Mouse (Mus musculus): ENCODE measurements around the gene Trit1. TPM values are rescaled to one million over a fixed set of nuclear protein-coding genes. Genes with fewer than 3 reads are reported as not detected.

The Trit1 gene
- total RNA-seq, 1 experiment, result 17.1 TPM

DNA sequence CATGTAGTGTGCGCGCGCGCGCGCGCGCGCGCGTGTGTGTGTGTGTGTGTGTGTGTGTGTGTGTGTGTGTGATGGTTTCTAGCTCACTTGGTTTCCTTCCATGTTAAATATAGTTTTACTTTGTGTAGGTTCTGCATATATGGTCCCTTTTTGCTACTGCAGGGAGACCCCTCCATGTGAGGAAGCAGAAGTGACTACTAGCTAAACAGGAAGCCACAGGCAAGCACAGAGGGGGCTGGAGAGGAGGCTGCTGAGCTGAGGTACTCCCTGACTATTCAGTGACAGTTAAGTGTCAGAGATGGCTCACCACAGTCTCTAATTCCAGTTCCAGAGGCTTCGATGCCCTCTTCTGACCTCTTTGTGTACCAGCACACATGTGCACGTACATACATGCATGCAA lies 9.8 kb downstream of the Trit1 start:
- H3K36me3 ChIP-seq (ENCODE audit: control insufficient read depth, insufficient read depth, low read length, poor library complexity, severe bottlenecking), result peaks cover 16% of the 10 kb centered on the region
- H3K9me3 ChIP-seq (ENCODE audit: control insufficient read depth, insufficient read depth, low read depth, low read length), result no peaks in the 10 kb centered on the region
- H3K4me1 ChIP-seq (ENCODE audit: control insufficient read depth in 2 of 2, insufficient read depth in 2 of 2, low read length in 2 of 2, poor library complexity in 1 of 2), result peaks cover 0 to 5% of the 10 kb centered on the region in 2 experiments; a peak in 2 of 4 replicates
- H3K27ac ChIP-seq (ENCODE audit: insufficient read depth, low read depth, low read length, poor library complexity, severe bottlenecking), result no peak overlapping the region
- H3K9ac ChIP-seq (ENCODE audit: insufficient read depth, low read depth, low read length, poor library complexity, severe bottlenecking), result no peak overlapping the region
- DNase-seq (ENCODE audit: low read depth, low spot score), result no peak
- in situ Hi-C loops (cut with MboI; ENCODE audit: low sequenced_read_pairs in 2 of 2, unreplicated experiment in 2 of 2), result no loop called here
- no peak overlapping the region for H3K4me3 ChIP-seq (ENCODE audit: insufficient read depth in 1 of 2, low read depth in 1 of 2, low read length in 2 of 2, poor library complexity in 1 of 2, severe bottlenecking in 1 of 2)
- TF ChIP-seq ZNF384 (IDR thresholded peaks at IDR 0.05; ENCODE audit: low read depth, low read length) (no peak), CHD2 (IDR thresholded peaks at IDR 0.05; ENCODE audit: low read depth, low read length) (no peak), ZC3H11A (IDR thresholded peaks at IDR 0.05; ENCODE audit: borderline replicate concordance, low read depth, low read length) (no peak), HCFC1 (IDR thresholded peaks at IDR 0.05; ENCODE audit: borderline replicate concordance, insufficient read depth, low read length) (no peak)

- Histone ChIP-seq H3K36me3 (ENCODE audit: control insufficient read depth, insufficient read depth, low read length, poor library complexity, severe bottlenecking) (peaks cover 16% of the 10 kb centered on the region), H3K4me3 (ENCODE audit: insufficient read depth in 1 of 2, low read depth in 1 of 2, low read length in 2 of 2, poor library complexity in 1 of 2, severe bottlenecking in 1 of 2) (no peak overlapping the region)
- in situ Hi-C loops (cut with MboI; ENCODE audit: low sequenced_read_pairs in 2 of 2, unreplicated experiment in 2 of 2), result no loop called here
Measured at GRCm38 (mm10) chr4:123026597-123026996, 10.2 kb downstream of the Trit1 start.

GRCm38 (mm10) chr4:123034841-123035240 lies 18.4 kb downstream of the Trit1 start:
- no peak for TF ChIP-seq MAFK (IDR thresholded peaks at IDR 0.05; ENCODE audit: insufficient read depth, low read depth, low read length)
- no peak for TF ChIP-seq ZNF384 (IDR thresholded peaks at IDR 0.05; ENCODE audit: low read depth, low read length)
- TF ChIP-seq ZC3H11A (IDR thresholded peaks at IDR 0.05; ENCODE audit: borderline replicate concordance, low read depth, low read length), result no peak
- TF ChIP-seq CHD2 (IDR thresholded peaks at IDR 0.05; ENCODE audit: low read depth, low read length), result no peak
- TF ChIP-seq HCFC1 (IDR thresholded peaks at IDR 0.05; ENCODE audit: borderline replicate concordance, insufficient read depth, low read length), result no peak
- H3K9ac ChIP-seq (ENCODE audit: insufficient read depth, low read depth, low read length, poor library complexity, severe bottlenecking), result no peak overlapping the region
- H3K36me3 ChIP-seq (ENCODE audit: control insufficient read depth, insufficient read depth, low read length, poor library complexity, severe bottlenecking), result peaks cover 10% of the 10 kb centered on the region
- DNase-seq (ENCODE audit: low read depth, low spot score), result no peak
- in situ Hi-C loops (cut with MboI; ENCODE audit: low sequenced_read_pairs in 2 of 2, unreplicated experiment in 2 of 2), result no loop called here
- no peak overlapping the region for H3K27ac ChIP-seq (ENCODE audit: insufficient read depth, low read depth, low read length, poor library complexity, severe bottlenecking)
- peaks cover 0 to 3% of the 10 kb centered on the region in 2 experiments; a peak in 1 of 4 replicates for H3K4me1 ChIP-seq (ENCODE audit: control insufficient read depth in 2 of 2, insufficient read depth in 2 of 2, low read length in 2 of 2, poor library complexity in 1 of 2)
- H3K4me3 ChIP-seq (ENCODE audit: insufficient read depth in 1 of 2, low read depth in 1 of 2, low read length in 2 of 2, poor library complexity in 1 of 2, severe bottlenecking in 1 of 2), result no peak overlapping the region
- H3K9me3 ChIP-seq (ENCODE audit: control insufficient read depth, insufficient read depth, low read depth, low read length), result no peaks in the 10 kb centered on the region

More at GRCm38 (mm10) chr4:123026597-123026996, 10.2 kb downstream of the Trit1 start:
- Histone ChIP-seq H3K9ac (ENCODE audit: insufficient read depth, low read depth, low read length, poor library complexity, severe bottlenecking) (no peak overlapping the region), H3K27ac (ENCODE audit: insufficient read depth, low read depth, low read length, poor library complexity, severe bottlenecking) (no peak overlapping the region), H3K4me1 (ENCODE audit: control insufficient read depth in 2 of 2, insufficient read depth in 2 of 2, low read length in 2 of 2, poor library complexity in 1 of 2) (peaks cover 0 to 7% of the 10 kb centered on the region in 2 experiments; a peak in 2 of 4 replicates), H3K9me3 (ENCODE audit: control insufficient read depth, insufficient read depth, low read depth, low read length) (no peaks in the 10 kb centered on the region)
- TF ChIP-seq MAFK (IDR thresholded peaks at IDR 0.05; ENCODE audit: insufficient read depth, low read depth, low read length), result no peak
- no peak for TF ChIP-seq ZC3H11A (IDR thresholded peaks at IDR 0.05; ENCODE audit: borderline replicate concordance, low read depth, low read length)
- no peak for TF ChIP-seq ZNF384 (IDR thresholded peaks at IDR 0.05; ENCODE audit: low read depth, low read length)
- no peak for TF ChIP-seq HCFC1 (IDR thresholded peaks at IDR 0.05; ENCODE audit: borderline replicate concordance, insufficient read depth, low read length)
- TF ChIP-seq CHD2 (IDR thresholded peaks at IDR 0.05; ENCODE audit: low read depth, low read length), result no peak
- DNase-seq (ENCODE audit: low read depth, low spot score), result no peak

DNA sequence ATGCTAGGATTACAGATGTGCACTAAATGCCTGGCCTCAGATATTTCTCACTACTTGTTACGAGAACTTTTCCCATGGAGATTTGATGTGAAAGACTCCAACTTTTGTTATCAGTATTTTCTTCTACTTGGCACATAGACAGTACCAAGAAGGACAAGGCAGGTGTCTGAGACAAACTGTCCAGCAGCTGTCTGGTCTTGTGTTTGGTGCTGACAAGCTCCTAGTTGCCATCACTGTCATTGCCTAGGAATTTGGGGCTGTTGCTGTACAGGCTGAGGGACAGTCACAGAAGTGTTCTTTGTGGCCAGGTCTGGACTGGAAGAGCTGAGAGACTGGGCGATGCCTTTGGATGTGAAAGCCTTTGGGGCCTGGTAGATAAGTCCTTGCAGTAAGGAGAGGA lies 19.2 kb downstream of the Trit1 start:
- Histone ChIP-seq H3K9me3 (ENCODE audit: control insufficient read depth, insufficient read depth, low read depth, low read length) (no peaks in the 10 kb centered on the region), H3K4me1 (ENCODE audit: control insufficient read depth in 2 of 2, insufficient read depth in 2 of 2, low read length in 2 of 2, poor library complexity in 1 of 2) (peaks cover 0 to 3% of the 10 kb centered on the region in 2 experiments; a peak in 1 of 4 replicates), H3K27ac (ENCODE audit: insufficient read depth, low read depth, low read length, poor library complexity, severe bottlenecking) (no peak overlapping the region), H3K36me3 (ENCODE audit: control insufficient read depth, insufficient read depth, low read length, poor library complexity, severe bottlenecking) (peaks cover 10% of the 10 kb centered on the region), H3K4me3 (ENCODE audit: insufficient read depth in 1 of 2, low read depth in 1 of 2, low read length in 2 of 2, poor library complexity in 1 of 2, severe bottlenecking in 1 of 2) (no peak overlapping the region), H3K9ac (ENCODE audit: insufficient read depth, low read depth, low read length, poor library complexity, severe bottlenecking) (no peak overlapping the region)
- in situ Hi-C loops (cut with MboI; ENCODE audit: low sequenced_read_pairs in 2 of 2, unreplicated experiment in 2 of 2), result no loop called here
- no peak for TF ChIP-seq MAFK (IDR thresholded peaks at IDR 0.05; ENCODE audit: insufficient read depth, low read depth, low read length)
- TF ChIP-seq CHD2 (IDR thresholded peaks at IDR 0.05; ENCODE audit: low read depth, low read length), result no peak
- TF ChIP-seq HCFC1 (IDR thresholded peaks at IDR 0.05; ENCODE audit: borderline replicate concordance, insufficient read depth, low read length), result no peak
- no peak for TF ChIP-seq ZNF384 (IDR thresholded peaks at IDR 0.05; ENCODE audit: low read depth, low read length)
- no peak for TF ChIP-seq ZC3H11A (IDR thresholded peaks at IDR 0.05; ENCODE audit: borderline replicate concordance, low read depth, low read length)
- no peak for DNase-seq (ENCODE audit: low read depth, low spot score)

DNA sequence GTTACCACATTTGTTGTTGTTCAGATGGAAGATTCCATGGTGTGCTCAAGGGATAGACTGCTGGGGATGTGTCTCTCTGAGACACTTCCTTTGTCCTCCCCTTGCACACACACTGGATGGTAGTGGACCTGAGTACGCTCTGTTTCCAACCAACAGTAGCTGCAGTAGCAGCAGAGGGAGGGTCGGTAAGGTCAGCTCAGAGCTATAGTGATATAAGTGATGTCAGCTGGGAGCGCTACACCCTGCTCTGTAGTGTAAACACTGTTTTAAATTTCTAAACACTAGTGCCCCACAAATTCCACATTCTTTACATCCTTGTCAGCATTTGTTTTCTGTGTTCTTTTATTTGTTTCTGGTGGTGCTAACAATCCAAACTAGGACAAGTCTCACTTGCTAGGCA lies 20.3 kb downstream of the Trit1 start:
- H3K4me1 ChIP-seq (ENCODE audit: control insufficient read depth in 2 of 2, insufficient read depth in 2 of 2, low read length in 2 of 2, poor library complexity in 1 of 2), result 0 out of 4 replicates have a peak, but pooled peaks cover 0 to 2% of the 10 kb centered on the region in 2 experiments
- no peak overlapping the region for H3K9ac ChIP-seq (ENCODE audit: insufficient read depth, low read depth, low read length, poor library complexity, severe bottlenecking)
- DNase-seq (ENCODE audit: low read depth, low spot score), result no peak
- no peak overlapping the region for H3K4me3 ChIP-seq (ENCODE audit: insufficient read depth in 1 of 2, low read depth in 1 of 2, low read length in 2 of 2, poor library complexity in 1 of 2, severe bottlenecking in 1 of 2)
- in situ Hi-C loops (cut with MboI; ENCODE audit: low sequenced_read_pairs in 2 of 2, unreplicated experiment in 2 of 2), result no loop called here
- peaks cover 12% of the 10 kb centered on the region for H3K36me3 ChIP-seq (ENCODE audit: control insufficient read depth, insufficient read depth, low read length, poor library complexity, severe bottlenecking)
- H3K9me3 ChIP-seq (ENCODE audit: control insufficient read depth, insufficient read depth, low read depth, low read length), result no peaks in the 10 kb centered on the region
- TF ChIP-seq HCFC1 (IDR thresholded peaks at IDR 0.05; ENCODE audit: borderline replicate concordance, insufficient read depth, low read length) (no peak), CHD2 (IDR thresholded peaks at IDR 0.05; ENCODE audit: low read depth, low read length) (no peak), ZC3H11A (IDR thresholded peaks at IDR 0.05; ENCODE audit: borderline replicate concordance, low read depth, low read length) (no peak), ZNF384 (IDR thresholded peaks at IDR 0.05; ENCODE audit: low read depth, low read length) (no peak), MAFK (IDR thresholded peaks at IDR 0.05; ENCODE audit: insufficient read depth, low read depth, low read length) (no peak)
- no peak overlapping the region for H3K27ac ChIP-seq (ENCODE audit: insufficient read depth, low read depth, low read length, poor library complexity, severe bottlenecking)

Measured in ES-E14 (cell line).